Mouse (Mus musculus) adrenal gland, postnatal 10 days (tissue): ENCODE measurements around the gene Dcaf17. TPM values are rescaled to one million over a fixed set of nuclear protein-coding genes. Genes with fewer than 3 reads are reported as not detected.

Experiments used
- DNase-seq: peaks from one replicate; pipeline ENCODE4 v3.0.0; 2021; ENCODE audit warnings: mixed read lengths
- total RNA-seq, 2 experiments: library from RNA; stranded (reverse); gene quantifications; 2 replicates each; pipeline ENCODE4 v1.2.3; 2021

Dcaf17 gene
- total RNA-seq, 2 experiments from 2014 or later: 11.3 to 16.6 TPM

- no peak for DNase-seq
Measured at GRCm38 (mm10) chr2:71121406-71121805, 66.3 kb downstream of the Dcaf17 start.

- no peak for DNase-seq
Measured at GRCm38 (mm10) chr2:71122268-71123029, 67.3 kb downstream of the Dcaf17 start.

- DNase-seq: no peak
Measured at GRCm38 (mm10) chr2:71123591-71123990, 68.5 kb downstream of the Dcaf17 start.

GRCm38 (mm10) chr2:71127779-71128534, 72.8 kb downstream of the Dcaf17 start:
- no peak for DNase-seq

GRCm38 (mm10) chr2:71130366-71130765, 75.2 kb downstream of the Dcaf17 start:
- no peak for DNase-seq

GRCm38 (mm10) chr2:71131866-71132496, 76.9 kb downstream of the Dcaf17 start:
- no peak for DNase-seq

GRCm38 (mm10) chr2:71134041-71134505, 78.9 kb downstream of the Dcaf17 start:
- peak; percentile 21 for DNase-seq

GRCm38 (mm10) chr2:71134836-71135235, 79.7 kb downstream of the Dcaf17 start:
- no peak for DNase-seq

- DNase-seq: no peak
Measured at GRCm38 (mm10) chr2:71140622-71141021, 85.5 kb downstream of the Dcaf17 start.

- DNase-seq: no peak
Measured at GRCm38 (mm10) chr2:71142410-71142809, 87.3 kb downstream of the Dcaf17 start.

GRCm38 (mm10) chr2:71145853-71146252, 90.7 kb downstream of the Dcaf17 start:
- DNase-seq: no peak

GRCm38 (mm10) chr2:71146266-71146665, 91.1 kb downstream of the Dcaf17 start:
- DNase-seq: no peak

GRCm38 (mm10) chr2:71147816-71148215, 92.7 kb downstream of the Dcaf17 start:
- no peak for DNase-seq

Other genes starting within 250 kb of the Dcaf17 start
- 10 to 100 TPM; 47.4 to 56.7 TPM for gene Tlk1, start 229.6 kb upstream of the Dcaf17 start, total RNA-seq
- gene Mettl8, start 255 bp downstream of the Dcaf17 start, total RNA-seq: 10 to 100 TPM; 10.8 to 16.4 TPM
- gene Cybrd1, start 62.6 kb downstream of the Dcaf17 start, total RNA-seq: 1 to 10 TPM; 1.8 TPM
- gene Dync1i2, start 156.4 kb downstream of the Dcaf17 start, total RNA-seq: 10 to 100 TPM; 78.0 to 83.9 TPM